Mouse (Mus musculus): ENCODE measurements around the gene Itgb2.

The Itgb2 gene

DNA sequence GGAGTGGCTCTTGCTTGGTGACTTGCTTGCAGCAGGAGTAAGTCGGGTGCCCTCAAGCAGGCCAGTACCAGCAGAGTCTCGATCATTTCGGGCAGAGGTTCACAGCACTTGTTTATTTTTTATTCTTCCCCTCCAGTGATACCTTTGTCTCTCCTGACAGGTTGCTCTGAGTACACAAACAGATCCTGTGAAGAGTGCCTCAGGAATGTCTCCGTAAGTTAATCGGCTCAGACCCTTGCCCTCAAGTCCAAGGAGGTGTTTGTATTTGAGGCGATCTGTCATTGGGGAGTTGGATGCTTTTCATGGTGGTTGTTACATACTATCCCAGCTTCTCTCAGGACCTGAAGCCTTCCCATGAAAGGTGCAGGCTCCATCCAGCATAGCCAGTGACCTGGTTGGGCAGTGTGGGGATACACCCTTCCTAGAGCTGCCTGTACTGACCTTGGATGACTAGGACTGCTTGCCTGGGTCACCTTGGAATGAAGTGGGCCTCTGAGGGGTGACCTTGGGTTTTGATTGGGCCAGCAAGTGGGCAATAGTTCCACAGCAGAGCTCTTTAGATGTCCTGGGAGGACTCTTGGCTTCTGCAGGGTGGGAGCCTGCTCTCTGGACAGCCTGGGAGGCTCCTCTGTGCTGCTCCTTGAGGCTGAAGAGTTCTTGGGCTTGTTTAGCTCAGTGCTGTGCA is 57.2 kb downstream of the Itgb2 start:
- DNase-seq (ENCODE audit: low spot score in 2 of 2) = no peak

DNA sequence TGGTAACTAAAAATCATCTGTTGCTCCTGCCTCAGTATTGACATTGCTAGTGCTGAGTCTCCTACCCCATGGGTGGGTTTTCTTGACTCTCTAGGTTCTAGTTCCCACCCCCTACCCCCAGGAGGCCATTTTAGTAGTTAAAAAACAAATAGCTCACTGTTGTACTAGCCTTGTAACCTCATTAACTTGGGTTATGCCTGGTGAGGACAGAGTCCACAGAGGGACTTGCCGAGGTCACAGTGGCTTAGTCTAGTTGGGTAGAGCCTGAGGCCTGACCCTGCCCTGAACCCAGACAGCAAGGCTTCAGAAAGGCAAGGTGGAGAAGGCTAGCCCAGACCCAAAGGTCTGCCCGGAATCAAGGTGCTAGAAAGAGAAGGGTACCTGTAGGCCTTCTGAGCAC is 58.0 kb downstream of the Itgb2 start:
- no peak for DNase-seq (ENCODE audit: low spot score in 2 of 2)

DNA sequence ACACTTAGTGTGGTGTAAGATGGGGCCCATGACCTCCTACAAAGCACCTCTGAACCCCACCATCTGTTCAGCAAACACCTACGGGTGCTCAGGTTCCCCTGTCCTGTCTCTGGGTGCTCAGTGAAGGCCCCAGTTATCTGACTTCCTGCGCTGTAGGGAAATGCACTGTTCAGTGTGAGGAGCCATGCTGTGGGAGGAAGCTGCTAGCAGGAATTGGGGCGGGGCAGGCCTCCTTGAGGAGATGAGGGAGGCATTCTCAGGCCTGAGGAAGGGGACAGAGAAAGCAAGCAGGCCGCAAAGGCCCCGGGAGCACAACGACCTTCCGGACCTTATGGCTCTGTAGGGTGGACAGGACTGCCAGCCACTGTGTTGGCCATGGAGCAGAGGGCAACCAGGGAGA is 59.1 kb downstream of the Itgb2 start:
- no peak for DNase-seq (ENCODE audit: low spot score in 2 of 2)

DNA sequence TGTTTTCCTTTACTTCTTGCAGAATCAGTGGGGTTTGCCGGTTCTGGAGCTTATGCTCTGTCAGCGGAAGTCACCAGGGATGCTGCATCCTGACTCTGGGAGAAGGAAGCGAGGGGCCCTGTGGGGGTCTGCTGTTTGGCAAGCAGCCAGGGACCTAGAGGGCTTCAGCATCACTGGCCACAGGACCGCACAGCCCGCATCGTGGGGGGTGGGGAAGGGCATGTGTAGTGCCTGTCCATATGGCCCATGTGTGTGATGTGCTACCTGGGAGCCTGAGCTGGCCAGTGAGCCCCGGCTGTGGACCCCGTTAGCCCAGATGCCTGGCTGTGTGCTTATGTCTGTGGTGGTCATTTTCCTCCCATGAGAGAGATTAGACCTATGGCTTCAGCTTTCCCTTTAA is 59.7 kb downstream of the Itgb2 start:
- DNase-seq (ENCODE audit: low spot score in 2 of 2) = no peak

DNA sequence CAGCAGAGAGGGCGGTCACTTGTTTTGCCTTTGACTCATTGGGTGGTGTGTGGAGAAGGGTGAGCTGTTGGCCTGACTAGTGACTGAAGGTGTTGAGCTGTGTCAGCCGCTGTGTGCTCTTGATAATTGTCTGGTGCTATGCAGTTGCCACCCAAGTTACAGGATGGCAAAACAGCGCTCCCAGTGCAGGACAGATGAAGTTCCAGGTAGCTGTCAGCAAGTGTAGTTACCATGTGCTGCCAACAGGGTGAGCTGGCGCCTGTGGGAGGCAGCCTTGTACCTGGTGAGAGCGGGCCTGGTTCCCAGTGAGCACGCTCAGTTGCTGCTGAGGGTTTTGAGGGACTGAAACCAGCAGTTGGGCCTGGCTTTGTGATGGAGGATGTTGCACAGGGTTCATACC is 60.8 kb downstream of the Itgb2 start:
- peak; percentile 78 to 89 for DNase-seq (ENCODE audit: low spot score in 2 of 2)

DNA sequence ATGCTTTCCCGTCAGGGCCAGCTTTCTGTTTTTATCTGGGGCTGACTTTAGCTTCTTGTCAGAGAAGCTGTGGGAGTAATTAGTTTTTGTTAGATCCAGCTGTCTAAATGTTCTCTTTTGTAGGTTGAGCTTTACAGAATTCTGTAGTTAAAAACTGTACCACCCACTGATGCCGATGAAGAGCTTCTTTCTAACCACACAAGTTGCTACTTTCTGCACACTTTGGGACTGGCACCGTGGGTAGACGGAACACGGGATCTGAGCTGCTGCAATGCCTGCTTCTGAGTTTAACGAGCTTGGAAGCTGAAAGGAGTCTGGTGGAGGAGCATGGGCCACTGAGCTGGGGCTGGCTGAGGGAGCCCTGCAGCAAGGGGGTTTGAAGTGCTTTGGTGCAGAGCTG is 61.5 kb downstream of the Itgb2 start:
- DNase-seq (ENCODE audit: low spot score in 2 of 2) = no peak

DNA sequence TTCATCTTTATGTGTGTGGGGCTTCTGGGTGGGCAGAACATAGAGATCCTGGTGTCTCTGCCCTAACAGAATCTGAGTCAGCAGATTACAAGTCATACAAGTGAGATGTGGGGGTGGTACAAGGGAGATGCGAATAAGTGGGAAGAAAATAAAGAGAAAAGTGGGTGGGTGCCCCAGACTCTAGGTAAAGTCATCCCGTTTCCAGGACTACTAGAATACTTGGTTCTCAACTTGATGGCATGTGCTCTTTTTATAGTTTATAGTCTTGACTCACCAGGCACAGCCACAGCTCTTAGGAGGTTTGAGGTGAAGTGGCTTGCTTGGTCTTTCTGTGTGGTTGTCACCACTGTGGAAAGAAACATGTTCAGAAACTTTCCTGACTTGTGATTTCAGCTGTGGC is 66.0 kb downstream of the Itgb2 start:
- DNase-seq (ENCODE audit: low spot score in 2 of 2) = no peak

DNA sequence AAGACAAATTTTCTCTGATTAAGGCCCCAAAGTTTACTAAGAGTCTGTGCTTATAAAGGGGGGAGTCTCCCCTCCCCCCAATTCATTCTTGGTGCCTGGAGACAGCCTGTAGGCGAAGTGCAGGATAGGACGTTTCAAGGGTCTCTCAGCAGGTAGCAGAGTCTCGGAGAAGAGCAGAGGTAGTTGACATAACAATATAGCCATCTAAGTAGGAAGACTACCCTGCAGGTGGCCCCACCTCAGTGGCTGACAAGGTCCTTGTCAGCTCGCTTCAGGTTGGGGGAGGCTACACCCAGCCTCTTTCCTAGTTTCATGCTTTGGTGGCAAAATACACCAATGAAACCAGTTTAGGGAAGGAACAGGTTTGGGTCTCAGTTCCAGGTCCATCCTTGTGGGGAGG is 73.0 kb downstream of the Itgb2 start:
- no peak for DNase-seq (ENCODE audit: low spot score in 2 of 2)

DNA sequence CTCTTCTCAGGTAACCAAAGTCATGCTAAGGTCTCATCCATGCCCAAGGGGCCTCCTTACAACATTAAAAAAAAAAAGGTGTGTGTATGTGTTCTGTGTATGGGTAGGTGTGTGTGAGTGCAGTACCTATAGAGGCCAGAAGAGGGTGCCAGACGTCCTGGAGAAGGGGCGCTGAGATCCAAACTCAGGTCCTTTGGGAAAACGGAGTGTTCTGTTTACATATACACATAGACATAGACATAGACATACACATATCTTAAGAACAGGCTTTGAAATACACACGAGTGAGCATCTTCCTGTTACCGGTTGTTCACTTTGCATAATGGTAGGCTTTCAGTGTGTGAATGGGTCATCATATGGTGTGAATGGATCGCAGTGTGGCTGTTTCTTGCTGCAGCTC is 74.1 kb downstream of the Itgb2 start:
- DNase-seq (ENCODE audit: low spot score in 2 of 2) = no peak

DNA sequence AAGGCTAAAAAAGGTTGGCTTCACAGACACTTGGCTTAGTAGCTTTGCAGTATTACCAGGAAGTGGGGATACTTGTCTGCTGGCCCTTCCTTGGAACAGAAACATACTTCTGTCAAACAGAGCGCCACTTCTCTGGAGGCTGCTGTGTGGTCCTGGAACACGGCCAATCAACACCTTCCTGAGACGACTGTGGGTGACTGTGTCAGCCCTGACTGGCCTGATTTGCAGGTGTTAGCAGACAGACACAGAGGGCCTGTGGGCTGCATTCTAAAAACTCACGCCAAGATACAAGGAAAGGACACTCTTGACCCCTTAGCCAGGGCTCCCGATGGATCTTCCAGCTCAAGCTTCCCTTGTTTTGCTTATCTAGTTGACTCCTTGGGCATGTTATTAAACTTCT is 74.9 kb downstream of the Itgb2 start:
- no peak for DNase-seq (ENCODE audit: low spot score in 2 of 2)

DNA sequence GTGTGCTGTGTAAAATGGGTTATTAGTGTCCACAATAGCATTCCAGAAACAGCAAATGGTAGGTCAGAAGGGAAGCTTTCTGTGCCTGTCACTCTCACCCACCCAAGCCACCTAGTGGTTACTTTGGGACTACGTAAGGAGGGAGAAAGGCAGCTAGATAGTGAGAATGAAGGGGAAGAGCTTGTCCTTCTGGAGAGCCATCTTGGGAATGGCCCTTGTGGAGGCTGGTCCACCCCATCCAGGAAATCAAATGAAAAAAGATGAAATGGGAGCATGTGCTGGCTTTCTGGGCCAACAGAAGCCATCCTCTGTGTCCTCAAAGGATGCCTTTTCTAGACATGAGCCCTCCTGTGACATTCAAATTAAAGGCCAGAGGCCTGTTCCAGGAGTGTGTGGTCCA is 75.3 kb downstream of the Itgb2 start:
- DNase-seq (ENCODE audit: low spot score in 2 of 2) = peak in 1 of 2 experiments; percentile 40

DNA sequence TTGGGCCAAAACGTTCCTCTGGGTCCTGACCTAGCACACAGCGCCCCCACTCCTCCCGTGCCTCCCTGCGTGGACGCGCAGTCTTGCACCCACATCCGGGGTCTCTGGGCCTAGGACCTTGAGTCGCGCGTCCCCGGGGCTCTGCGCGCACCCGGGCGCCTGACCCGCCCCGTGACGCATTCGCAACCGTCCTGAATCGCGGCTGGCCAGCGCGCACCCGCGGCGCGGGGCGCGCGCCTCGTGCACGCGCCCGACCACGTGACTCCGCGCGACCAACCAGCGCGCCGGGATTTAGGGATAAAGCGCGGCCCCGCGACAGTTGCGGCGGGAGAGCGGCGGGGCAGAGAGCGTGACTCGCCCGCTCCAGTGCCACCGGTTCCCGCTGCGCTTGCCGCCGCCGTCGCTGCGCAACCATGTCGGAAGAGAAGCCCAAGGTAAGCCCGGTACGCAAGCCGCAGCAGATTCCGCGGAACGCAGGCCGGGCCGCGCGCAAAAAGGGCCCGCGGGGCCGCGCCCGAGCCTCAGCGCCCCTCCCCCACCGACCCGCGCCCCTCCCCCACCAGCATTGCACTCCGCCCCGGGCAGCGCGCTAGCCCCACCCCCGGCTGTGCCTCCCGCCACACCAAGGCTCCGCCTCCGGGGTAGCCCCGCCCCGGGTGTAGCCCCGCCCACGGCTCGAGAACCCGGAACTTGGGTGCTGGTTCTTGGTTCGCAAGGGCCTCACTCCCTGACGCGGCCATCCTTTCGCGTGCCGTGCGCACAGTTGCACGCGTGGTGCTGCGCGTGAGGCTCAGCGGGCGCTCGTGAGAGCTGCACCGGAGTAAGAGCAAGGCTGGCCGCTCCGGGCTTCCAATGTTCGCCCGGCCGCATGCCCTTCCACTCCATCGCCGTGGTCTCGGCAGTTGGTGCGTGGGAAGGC is 76.1 kb downstream of the Itgb2 start, which contains the start of the genes Sumo3 and Gm49325:
Sumo3 (plus strand) TSS at position 190 of the 919 bp plus-strand sequence.
Gm49325 (plus strand) TSS at position 290 of the 919 bp plus-strand sequence.
- peak; percentile 100 for DNase-seq (ENCODE audit: low spot score in 2 of 2)

DNA sequence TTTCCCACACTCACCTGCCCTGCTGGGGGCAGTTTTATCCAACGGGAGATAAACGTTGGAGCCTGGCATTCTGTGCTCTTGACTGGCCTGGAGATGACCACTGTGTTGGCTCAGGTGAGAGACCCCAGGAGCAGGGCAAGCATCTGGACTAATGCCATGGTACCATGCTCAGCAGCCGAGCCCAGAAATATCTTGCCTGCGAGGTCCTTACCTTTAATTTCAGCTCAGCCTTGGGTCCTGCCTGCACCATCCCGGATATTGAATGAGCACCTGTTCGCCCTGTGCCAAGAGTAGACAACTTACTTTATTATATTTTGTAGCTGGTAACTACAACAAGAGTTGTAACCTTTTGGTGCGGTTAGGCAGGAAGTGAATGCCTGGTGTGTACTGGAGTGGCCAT is 76.8 kb downstream of the Itgb2 start:
- DNase-seq (ENCODE audit: low spot score in 2 of 2) = no peak

DNA sequence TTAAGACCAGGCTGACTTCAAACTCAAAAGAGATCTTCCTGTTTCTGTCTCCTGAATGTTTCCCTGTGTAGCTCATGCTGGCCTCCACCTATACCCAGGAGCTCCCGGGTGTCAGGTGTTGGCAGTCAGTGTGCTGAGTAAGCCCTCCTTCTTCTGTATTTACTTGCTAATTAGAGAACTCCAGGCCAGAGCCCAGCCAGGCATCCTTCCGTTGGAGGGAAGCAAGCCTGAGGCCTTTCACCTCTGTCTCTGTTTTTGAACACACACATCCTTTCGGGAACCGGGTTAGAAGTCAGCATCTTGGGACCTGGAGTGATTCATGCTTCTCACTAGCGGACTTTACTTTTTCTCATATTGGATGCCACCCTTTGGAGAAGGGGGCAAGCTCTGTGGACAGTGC is 77.4 kb downstream of the Itgb2 start:
- DNase-seq (ENCODE audit: low spot score in 2 of 2) = no peak

DNA sequence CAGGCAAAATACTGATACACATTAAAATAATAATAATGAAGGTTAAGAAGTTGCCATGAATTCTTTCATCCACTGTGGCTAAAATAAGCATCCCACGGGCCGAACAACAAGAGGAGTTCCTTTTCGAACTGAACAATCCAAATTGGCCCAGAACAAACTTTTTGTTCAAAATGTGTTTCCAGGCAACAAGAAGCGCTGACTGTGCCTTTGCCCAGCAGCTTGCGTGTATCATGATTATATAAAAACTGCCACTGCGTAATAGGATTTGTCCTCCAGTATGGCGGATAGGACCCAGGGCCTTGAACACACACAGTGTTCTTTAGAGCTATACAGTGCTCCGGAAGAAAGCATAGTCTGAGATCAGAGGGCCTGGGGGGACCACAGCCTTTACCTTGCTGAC is 78.5 kb downstream of the Itgb2 start:
- no peak for DNase-seq (ENCODE audit: low spot score in 2 of 2)

DNA sequence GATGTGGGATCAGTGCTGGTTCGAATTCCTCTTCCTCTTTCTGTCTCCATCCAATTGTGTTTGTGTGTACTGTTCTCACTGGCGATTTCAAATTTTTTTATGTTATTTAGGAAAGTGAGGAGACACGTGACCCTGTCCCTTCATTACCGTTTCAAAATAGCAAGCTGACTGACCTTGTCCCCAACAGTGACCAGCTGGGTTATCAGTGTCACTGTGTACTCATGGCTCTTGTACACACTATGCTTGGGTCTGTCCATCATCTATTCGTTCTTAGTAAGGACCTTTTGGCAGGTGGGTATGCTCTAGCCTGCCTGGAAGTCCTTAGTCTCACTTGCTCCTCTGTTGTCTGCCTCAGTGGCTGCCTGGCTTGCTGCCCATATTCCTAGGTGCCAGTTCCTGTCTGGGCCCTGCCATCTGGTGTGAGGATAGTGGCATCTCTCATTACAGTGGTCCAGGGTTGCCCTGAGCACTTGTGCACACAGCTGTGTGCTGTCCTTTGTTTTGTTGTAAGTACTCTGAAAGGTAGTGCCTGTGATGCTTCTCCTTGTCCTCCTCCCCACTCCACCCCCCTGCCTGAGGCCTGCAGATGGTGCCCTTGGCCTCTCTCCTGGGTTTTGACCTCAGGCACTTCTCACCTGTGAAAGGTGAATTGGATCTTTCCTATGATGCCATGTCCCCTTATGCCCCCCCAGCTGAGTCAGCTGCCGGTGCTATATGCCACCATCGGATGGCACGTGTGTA is 80.3 kb downstream of the Itgb2 start:
- no peak for DNase-seq (ENCODE audit: low spot score in 2 of 2)

DNA sequence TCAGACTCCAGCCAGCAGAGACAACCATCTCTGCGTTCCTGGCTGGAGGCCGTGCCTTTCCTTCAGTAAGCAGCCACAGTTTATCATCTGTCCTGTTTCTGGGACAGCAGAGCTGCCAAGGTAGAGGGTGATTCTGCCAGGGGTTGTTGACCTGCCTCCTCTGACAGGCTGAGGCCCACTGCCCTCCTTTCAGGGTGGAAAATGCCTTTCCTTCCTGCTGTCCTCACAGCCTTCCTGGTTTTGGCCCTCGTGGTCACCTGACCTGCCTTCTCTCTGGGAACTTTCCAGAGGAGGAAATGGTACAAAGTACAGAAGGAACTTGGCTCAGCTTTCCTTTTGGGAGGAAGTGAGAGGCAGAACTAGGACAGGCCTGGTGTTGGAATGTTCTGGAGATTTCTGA is 83.4 kb downstream of the Itgb2 start:
- no peak for DNase-seq (ENCODE audit: low spot score in 2 of 2)
